Mouse (Mus musculus): ENCODE data around the gene Psma5.

- TF ChIP-seq POLR2A (IDR thresholded peaks at IDR 0.05; ENCODE audit: low read depth, low read length), result no peak
- TF ChIP-seq CTCF (IDR thresholded peaks at IDR 0.05; ENCODE audit: borderline replicate concordance, insufficient read depth, low read length), result no peak
These were observed 55.0 kb downstream of the Psma5 start for GRCm38 (mm10) chr3:108311688-108312087.
